Comparison of ENCODE assay signal across 8 mouse cellular contexts in genomic region chr2:158550067-158550466, GRCm38 (mm10). TPM values are rescaled to one million over a fixed set of nuclear protein-coding genes. Genes with fewer than 3 reads are reported as not detected.
DNase-seq lines count a peak whose midpoint lies in the region; ATAC-seq and TF ChIP-seq lines count a peak whose summit lies in the region.
"Had no signal": no experiment of that assay in that cellular context is flagged by ENCODE, and none has a peak within 500 bp of the region (broad histone marks: within the 10 kb centered on the region; RNA-seq: fewer than 3 reads in every experiment).

No protein-coding gene starts in this region.

- peak; percentile 39 for ATAC-seq in midbrain, embryonic 12.5 days (ENCODE audit: low FRiP score, low read depth)

- no peaks in the 10 kb centered on the region for H3K79me2 ChIP-seq in MEL (ENCODE audit: control insufficient read depth, insufficient read depth, low read length, poor library complexity)

- no peaks in the 10 kb centered on the region for H3K36me3 ChIP-seq in MEL (ENCODE audit: control insufficient read depth in 1 of 2, insufficient read depth in 2 of 2, low read length in 2 of 2)
- no peaks in the 10 kb centered on the region for H3K36me3 ChIP-seq in midbrain, embryonic 12.5 days
- H3K36me3 ChIP-seq in small intestine, adult 2 months (ENCODE audit: control insufficient read depth, insufficient read depth, low read length): no peaks in the 10 kb centered on the region
- H3K36me3 ChIP-seq: limb, embryonic 13.5 days had no signal

- H3K9me3 ChIP-seq in MEL (replicated peaks; ENCODE audit: insufficient read depth, low read length): no peaks in the 10 kb centered on the region
- no peaks in the 10 kb centered on the region for H3K9me3 ChIP-seq in midbrain, embryonic 12.5 days
- H3K9me3 ChIP-seq: limb, embryonic 13.5 days had no signal

- H3K27ac ChIP-seq in MEL (ENCODE audit: control insufficient read depth, low read depth, low read length): no peak overlapping the region
- no peak overlapping the region for H3K27ac ChIP-seq in embryonic fibroblast, embryonic 13.5 days (ENCODE audit: insufficient read depth, low read length)
- no peak overlapping the region for H3K27ac ChIP-seq in midbrain, embryonic 12.5 days (replicated peaks)
- H3K27ac ChIP-seq in small intestine, adult 2 months (ENCODE audit: insufficient read depth, low read depth, low read length): no peak overlapping the region
- H3K27ac ChIP-seq: limb, embryonic 13.5 days had no signal

- peak; percentile 77 for DNase-seq in MEL (ENCODE audit: low read depth, low spot score)
- DNase-seq in adrenal gland, postnatal 4 days (ENCODE audit: low spot score in 2 of 2): peak; percentile 55 to 76
- peak; percentile 65 to 84 for DNase-seq in heart, postnatal 36 days
- peak; percentile 55 for DNase-seq in left cerebral cortex, adult 11 months (ENCODE audit: low spot score)

- H3K4me1 ChIP-seq in MEL (ENCODE audit: control insufficient read depth in 1 of 2, insufficient read depth in 2 of 2, low read length in 2 of 2): no peaks in the 10 kb centered on the region
- no peaks in the 10 kb centered on the region for H3K4me1 ChIP-seq in embryonic fibroblast, embryonic 13.5 days (ENCODE audit: control insufficient read depth, insufficient read depth, low read length)
- H3K4me1 ChIP-seq in midbrain, embryonic 12.5 days: 0 out of 2 replicates have a peak, but pooled peaks cover 9% of the 10 kb centered on the region
- peaks cover 2% of the 10 kb centered on the region; the same call in 1 of the 2 replicates for H3K4me1 ChIP-seq in small intestine, adult 2 months (ENCODE audit: control insufficient read depth, insufficient read depth, insufficient read length, low read length)
- H3K4me1 ChIP-seq: limb, embryonic 13.5 days had no signal

- no peak overlapping the region for H3K4me2 ChIP-seq in midbrain, embryonic 12.5 days (replicated peaks)
- H3K4me2 ChIP-seq: limb, embryonic 13.5 days had no signal

- TF ChIP-seq POLR2A in MEL (IDR thresholded peaks at IDR 0.05; ENCODE audit: control insufficient read depth in 1 of 2, insufficient read depth in 1 of 2, low read depth in 1 of 2, low read length in 2 of 2, poor library complexity in 1 of 2): no peak
- no peak for TF ChIP-seq POLR2A in embryonic fibroblast, embryonic 13.5 days (IDR thresholded peaks at IDR 0.05; ENCODE audit: low read depth, low read length)
- TF ChIP-seq POLR2A in small intestine, adult 2 months (IDR thresholded peaks at IDR 0.05; ENCODE audit: low read depth, low read length): no peak

- peak; percentile 84 to 93 (median 91) for TF ChIP-seq CTCF in MEL (IDR thresholded peaks at IDR 0.05 in 2 of 3, conservative IDR thresholded peaks at IDR 0.05 in 1 of 3; ENCODE audit: control insufficient read depth in 1 of 3, insufficient read depth in 1 of 3, low read depth in 2 of 3, low read length in 3 of 3, poor library complexity in 1 of 3, severe bottlenecking in 1 of 3)
- TF ChIP-seq CTCF in embryonic fibroblast, embryonic 13.5 days (IDR thresholded peaks at IDR 0.05; ENCODE audit: borderline replicate concordance, insufficient read depth, low read length): peak; percentile 58
- peak; percentile 79; the same call in 1 of the 2 replicates for TF ChIP-seq CTCF in small intestine, adult 2 months (IDR thresholded peaks at IDR 0.05; ENCODE audit: extremely low read depth, insufficient read length, insufficient replicate concordance, low read depth, low read length)

- H3K27me3 ChIP-seq in MEL (ENCODE audit: control insufficient read depth in 1 of 2, insufficient read depth in 2 of 2, low read length in 2 of 2): no peaks in the 10 kb centered on the region; a peak in 1 of 4 replicates
- peaks cover 60% of the 10 kb centered on the region for H3K27me3 ChIP-seq in midbrain, embryonic 12.5 days
- peaks cover 12% of the 10 kb centered on the region for H3K27me3 ChIP-seq in small intestine, adult 2 months (ENCODE audit: control insufficient read depth, insufficient read depth, low read length)

- 4% methylated on average over 3 of the region's 3 CpGs for WGBS in midbrain, embryonic 12.5 days
- under 1% methylated on average over 3 of the region's 3 CpGs for WGBS in small intestine, adult 2 months

- no peak overlapping the region for H3K4me3 ChIP-seq in MEL (ENCODE audit: control insufficient read depth in 1 of 2, insufficient read depth in 1 of 2, low read depth in 2 of 2, low read length in 2 of 2)
- H3K4me3 ChIP-seq in embryonic fibroblast, embryonic 13.5 days (ENCODE audit: insufficient read depth, low read length): no peak overlapping the region
- no peak overlapping the region for H3K4me3 ChIP-seq in midbrain, embryonic 12.5 days
- H3K4me3 ChIP-seq in small intestine, adult 2 months (ENCODE audit: low read depth, low read length): no peak overlapping the region
- H3K4me3 ChIP-seq: limb, embryonic 13.5 days had no signal

- no peak overlapping the region for H3K9ac ChIP-seq in MEL (ENCODE audit: control insufficient read depth, low read depth, low read length, poor library complexity, severe bottlenecking)
- no peak overlapping the region for H3K9ac ChIP-seq in midbrain, embryonic 12.5 days (replicated peaks)
- H3K9ac ChIP-seq: limb, embryonic 13.5 days had no signal

- TF ChIP-seq EP300 in MEL (IDR thresholded peaks at IDR 0.05; ENCODE audit: low read depth in 1 of 2, low read length in 2 of 2): no peak

- peak; percentile 76 for TF ChIP-seq RAD21 in MEL (IDR thresholded peaks at IDR 0.05; ENCODE audit: low read depth, low read length)

- intact Hi-C loops in heart, postnatal 36 days (cut with DNase I): loop anchor here (1.0 to 5.0 kb wide), 3 partner anchors 79 to 197 kb away; no protein-coding TSS in a partner anchor

TF ChIP-seq in MEL, 35 proteins besides CTCF, POLR2A, EP300 and RAD21:
- TF ChIP-seq ZC3H11A (IDR thresholded peaks at IDR 0.05; ENCODE audit: low read depth, low read length) (peak; percentile 83), NELFE (IDR thresholded peaks at IDR 0.05; ENCODE audit: low read depth, low read length) (no peak), MAX (IDR thresholded peaks at IDR 0.05; ENCODE audit: low read length) (0 out of 2 replicates have a peak, but pooled peaks have one; percentile 36), POLR2AphosphoS5 (IDR thresholded peaks at IDR 0.05; ENCODE audit: borderline replicate concordance, low read depth, low read length) (no peak), ZNF384 (IDR thresholded peaks at IDR 0.05; ENCODE audit: low read depth, low read length) (no peak), CHD1 (IDR thresholded peaks at IDR 0.05; ENCODE audit: low read depth, low read length) (no peak), ELF1 (IDR thresholded peaks at IDR 0.05; ENCODE audit: low read depth, low read length) (no peak), SIN3A (IDR thresholded peaks at IDR 0.05; ENCODE audit: low read length) (no peak), SMC3 (IDR thresholded peaks at IDR 0.05; ENCODE audit: low read depth, low read length) (peak; percentile 98), MAZ (IDR thresholded peaks at IDR 0.05; ENCODE audit: low read depth, low read length) (no peak)
TF ChIP-seq in MEL: peak in this region for 3.

RNA-seq across cellular contexts. Expression of gene Arhgap40, which starts 37.5 kb away (rescaled TPM):
- not detected in 2 replicates for total RNA-seq in MEL (2012; rRNA removed)
- polyA plus RNA-seq in MEL (2012; ENCODE audit: insufficient read depth in 1 of 2, insufficient read length in 2 of 2, low read depth in 1 of 2, low replicate concordance in 2 of 2, missing spikeins in 1 of 2): not detected
- total RNA-seq in adrenal gland, postnatal 4 days (2021): not detected
- polyA plus RNA-seq in embryonic fibroblast, embryonic 13.5 days (2011; ENCODE audit: insufficient read length, low read depth, missing spikeins): not detected in 2 replicates
- total RNA-seq in heart, postnatal 36 days (2021): not detected
- polyA plus RNA-seq in midbrain, embryonic 12.5 days (2016; fragmentation: Nextera tagmentation; extraction: Ambion mirVana): 0.46 and 0.51 TPM in 2 replicates
- 1.1 TPM in 1 of 2 replicates, not detected in the other for polyA plus RNA-seq in small intestine, adult 2 months (2012; rRNA removed)

RNA-seq across cellular contexts. Expression of gene Adig, which starts 47.7 kb away (rescaled TPM):
- total RNA-seq in MEL (2012; rRNA removed): not detected in 2 replicates
- polyA plus RNA-seq in MEL (2012; ENCODE audit: insufficient read depth in 1 of 2, insufficient read length in 2 of 2, low read depth in 1 of 2, low replicate concordance in 2 of 2, missing spikeins in 1 of 2): not detected
- 10 to 100 TPM; 15.3 to 22.8 TPM for total RNA-seq in adrenal gland, postnatal 4 days (2021)
- not detected in 2 replicates for polyA plus RNA-seq in embryonic fibroblast, embryonic 13.5 days (2011; ENCODE audit: insufficient read length, low read depth, missing spikeins)
- 1 to 10 TPM; 3.0 to 3.7 TPM for total RNA-seq in heart, postnatal 36 days (2021)
- polyA plus RNA-seq in midbrain, embryonic 12.5 days (2016; fragmentation: Nextera tagmentation; extraction: Ambion mirVana): not detected in 2 replicates
- polyA plus RNA-seq in small intestine, adult 2 months (2012; rRNA removed): 0.33 and 0.56 TPM in 2 replicates
